Mouse (Mus musculus): Measurements from ENCODE around the gene Tmed1.
"Not testable (repeated sequence)": the region's sequence is repeated elsewhere in the genome, so short reads cannot be mapped to it uniquely, and the experiment has no call there.

Gene Tmed1

GRCm38 (mm10) chr9:21525937-21526633 is 16.0 kb upstream of the Tmed1 start, which contains the start of gene AB124611:
Gene AB124611, plus strand, starts transcription at chr9:21526176.
- DNase-seq (ENCODE audit: low spot score): no peak

GRCm38 (mm10) chr9:21525142-21525936 is 15.3 kb upstream of the Tmed1 start:
- DNase-seq (ENCODE audit: low spot score): no peak

GRCm38 (mm10) chr9:21518690-21519089 is 8.6 kb upstream of the Tmed1 start:
- not testable (repeated sequence) for DNase-seq (ENCODE audit: low spot score)

- no peak for DNase-seq (ENCODE audit: low spot score)
These were observed 8.0 kb upstream of the Tmed1 start for GRCm38 (mm10) chr9:21517947-21518495.

- no peak for DNase-seq (ENCODE audit: low spot score)
These were observed 3.4 kb upstream of the Tmed1 start for GRCm38 (mm10) chr9:21513466-21513865.

- no peak for DNase-seq (ENCODE audit: low spot score)
These were observed 1.0 kb upstream of the Tmed1 start for GRCm38 (mm10) chr9:21511052-21511451.

GRCm38 (mm10) chr9:21510689-21511015 is 600 bp upstream of the Tmed1 start:
- no peak for DNase-seq (ENCODE audit: low spot score)

- no peak for DNase-seq (ENCODE audit: low spot score)
These were observed 1.1 kb downstream of the Tmed1 start for GRCm38 (mm10) chr9:21508871-21509404.

GRCm38 (mm10) chr9:21507753-21508430 is 2.2 kb downstream of the Tmed1 start:
- DNase-seq (ENCODE audit: low spot score): no peak

- no peak for DNase-seq (ENCODE audit: low spot score)
These were observed 4.3 kb downstream of the Tmed1 start for GRCm38 (mm10) chr9:21505767-21506166.

- no peak for DNase-seq (ENCODE audit: low spot score)
These were observed 6.7 kb downstream of the Tmed1 start for GRCm38 (mm10) chr9:21503352-21503751.

- no peak for DNase-seq (ENCODE audit: low spot score)
These were observed 11.7 kb downstream of the Tmed1 start for GRCm38 (mm10) chr9:21498284-21498902.

GRCm38 (mm10) chr9:21497664-21498063 is 12.4 kb downstream of the Tmed1 start:
- no peak for DNase-seq (ENCODE audit: low spot score)

GRCm38 (mm10) chr9:21497050-21497542 is 13.0 kb downstream of the Tmed1 start:
- no peak for DNase-seq (ENCODE audit: low spot score)

- no peak for DNase-seq (ENCODE audit: low spot score)
These were observed 13.6 kb downstream of the Tmed1 start for GRCm38 (mm10) chr9:21496308-21497049.

GRCm38 (mm10) chr9:21494726-21495125 is 15.3 kb downstream of the Tmed1 start:
- no peak for DNase-seq (ENCODE audit: low spot score)

GRCm38 (mm10) chr9:21493907-21494306 is 16.1 kb downstream of the Tmed1 start:
- no peak for DNase-seq (ENCODE audit: low spot score)

- no peak for DNase-seq (ENCODE audit: low spot score)
These were observed 19.4 kb downstream of the Tmed1 start for GRCm38 (mm10) chr9:21490696-21491095.

- DNase-seq (ENCODE audit: low spot score): not testable (repeated sequence)
These were observed 21.8 kb downstream of the Tmed1 start for GRCm38 (mm10) chr9:21488246-21488645.

GRCm38 (mm10) chr9:21484065-21484464 is 26.0 kb downstream of the Tmed1 start:
- DNase-seq (ENCODE audit: low spot score): no peak

- no peak for DNase-seq (ENCODE audit: low spot score)
These were observed 32.3 kb downstream of the Tmed1 start for GRCm38 (mm10) chr9:21477707-21478106.
